Mouse (Mus musculus): ENCODE measurements around the gene Slit1.
A peak's percentile ranks its signal among the peaks of the same experiment; 100 is the strongest.

The Slit1 gene

GRCm38 (mm10) chr19:41743396-41743795 is at the start of gene Slit1:
Slit1 (minus strand) TSS chr19:41743665.
- DNase-seq (ENCODE audit: low read depth) = no peak

- DNase-seq (ENCODE audit: low read depth) = peak; percentile 45
Observed at GRCm38 (mm10) chr19:41792934-41793486, 49.5 kb upstream of the Slit1 start.

DNA sequence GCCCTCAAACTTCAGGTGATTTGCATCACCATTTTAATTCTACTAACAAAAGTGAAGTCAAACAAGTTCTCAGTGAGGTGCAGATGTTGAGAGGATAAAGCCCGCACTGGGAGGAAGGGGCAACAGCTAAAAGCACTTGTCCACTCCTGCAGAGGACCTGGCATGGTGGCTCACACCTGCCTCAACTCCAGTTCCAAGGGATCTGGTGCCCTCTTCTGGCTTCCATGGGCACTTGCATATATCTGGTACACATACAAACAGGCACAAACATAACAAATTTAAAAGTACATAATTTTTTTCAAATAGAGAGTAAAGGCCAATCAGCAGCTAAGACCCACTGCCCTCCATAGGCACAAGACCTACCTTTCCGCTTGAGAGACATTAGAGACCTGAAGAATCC is 47.9 kb upstream of the Slit1 start:
- DNase-seq (ENCODE audit: low read depth) = no peak

DNA sequence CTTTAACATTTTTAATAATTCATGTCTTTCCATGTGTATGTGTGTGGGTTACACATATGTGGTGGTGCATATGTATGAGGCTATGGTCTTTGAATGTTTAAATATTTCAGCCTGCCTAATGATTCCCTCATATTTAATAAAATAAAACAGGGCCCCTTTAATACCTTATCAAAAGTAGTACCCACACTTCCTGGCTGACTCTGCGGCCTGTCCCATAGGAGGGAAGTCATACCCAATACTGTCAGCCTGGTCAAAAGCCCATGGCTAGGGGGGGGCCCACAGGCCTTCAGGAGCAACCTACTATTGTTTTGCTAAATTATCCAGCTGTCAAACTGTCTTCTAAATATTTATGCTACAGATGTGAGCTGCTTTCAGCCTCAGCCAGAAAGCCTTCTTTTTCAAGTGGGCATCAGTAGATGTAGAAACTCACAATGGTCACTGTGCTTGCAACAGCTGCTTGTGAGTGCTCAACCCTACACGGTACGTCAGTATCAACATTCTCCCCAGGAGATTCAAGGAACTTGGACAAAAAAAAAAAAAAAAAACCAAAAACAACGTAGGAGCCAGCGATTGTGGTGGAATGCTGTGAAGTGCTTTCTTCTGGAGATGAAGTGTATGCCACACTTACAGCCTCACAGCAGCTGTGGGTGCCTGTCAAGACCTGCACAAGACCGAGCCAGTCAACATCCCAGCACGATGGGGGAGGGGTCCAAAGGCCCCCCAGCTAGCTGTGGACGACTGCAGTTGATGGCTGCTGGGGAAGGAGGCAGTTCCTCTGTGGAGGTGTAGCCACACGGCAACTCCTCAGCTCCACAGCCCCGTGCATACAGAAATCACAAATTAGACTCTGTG is 45.9 kb upstream of the Slit1 start:
- DNase-seq (ENCODE audit: low read depth) = no peak

DNA sequence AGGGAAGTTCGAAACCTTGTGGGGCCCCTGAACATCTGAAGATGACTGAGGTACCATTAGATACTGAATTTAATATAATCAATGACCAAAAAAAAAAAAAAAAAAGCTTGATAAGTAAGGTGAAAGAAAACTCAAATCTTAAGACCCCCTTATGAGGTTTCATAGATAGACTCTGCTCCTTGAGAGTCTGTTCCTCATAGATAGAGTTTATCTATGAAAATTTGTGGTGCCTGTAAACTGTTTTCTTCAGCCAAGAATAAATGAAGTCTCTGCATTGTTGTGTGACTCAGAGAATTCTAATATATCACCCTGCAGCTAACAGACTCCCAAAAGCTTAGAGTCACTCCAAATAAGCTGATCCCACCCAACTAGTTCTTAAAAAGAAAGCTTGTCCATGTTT is 43.4 kb upstream of the Slit1 start:
- no peak for DNase-seq (ENCODE audit: low read depth)

- DNase-seq (ENCODE audit: low read depth) = no peak
Observed at GRCm38 (mm10) chr19:41777514-41777913, 34.0 kb upstream of the Slit1 start.

- no peak for DNase-seq (ENCODE audit: low read depth)
Observed at GRCm38 (mm10) chr19:41768711-41769110, 25.2 kb upstream of the Slit1 start.

- no peak for DNase-seq (ENCODE audit: low read depth)
Observed at GRCm38 (mm10) chr19:41766628-41767027, 23.2 kb upstream of the Slit1 start.

GRCm38 (mm10) chr19:41763870-41764660 is 20.6 kb upstream of the Slit1 start:
- peak; percentile 80 for DNase-seq (ENCODE audit: low read depth)

DNA sequence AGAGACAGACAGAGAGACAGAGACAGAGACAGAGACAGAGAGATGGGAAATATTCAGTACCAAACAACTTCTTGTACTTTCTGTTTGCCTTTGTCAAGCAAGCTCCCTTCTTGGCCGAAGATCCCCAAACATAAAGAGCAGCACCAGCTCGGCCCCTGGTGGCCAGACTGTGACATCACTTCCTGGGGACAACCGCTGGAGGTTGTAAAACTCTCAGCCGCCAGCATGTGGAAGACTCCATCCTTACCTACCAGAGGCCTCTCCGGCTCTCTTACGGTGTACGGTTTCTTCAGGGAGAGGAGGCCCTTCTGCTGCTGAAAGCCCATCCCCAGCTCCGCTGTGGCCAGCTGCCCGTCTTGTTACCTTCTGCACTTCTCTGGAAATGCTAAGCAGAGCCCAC is 18.1 kb upstream of the Slit1 start:
- no peak for DNase-seq (ENCODE audit: low read depth)

DNA sequence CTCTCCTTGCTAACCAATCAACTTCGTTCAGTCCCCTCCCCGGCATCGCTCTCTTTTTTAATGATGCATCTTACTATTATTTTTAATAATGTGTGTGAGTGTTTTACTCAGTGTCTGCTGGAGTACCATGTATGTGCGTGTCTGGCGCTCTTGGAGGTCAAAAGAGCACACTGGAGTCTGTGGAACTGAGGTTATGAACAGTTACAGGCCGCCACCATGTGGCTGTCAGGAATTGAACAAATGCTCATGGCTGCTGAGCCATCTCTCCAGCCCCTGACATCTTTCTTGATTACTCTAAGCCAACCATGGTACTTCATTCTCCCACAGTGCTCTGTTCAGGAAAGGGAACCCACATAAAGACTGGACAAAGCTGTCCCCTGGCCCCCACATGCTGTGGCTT is 16.3 kb upstream of the Slit1 start:
- DNase-seq (ENCODE audit: low read depth) = no peak

- DNase-seq (ENCODE audit: low read depth) = no peak
Observed at GRCm38 (mm10) chr19:41759270-41759669, 15.8 kb upstream of the Slit1 start.

DNA sequence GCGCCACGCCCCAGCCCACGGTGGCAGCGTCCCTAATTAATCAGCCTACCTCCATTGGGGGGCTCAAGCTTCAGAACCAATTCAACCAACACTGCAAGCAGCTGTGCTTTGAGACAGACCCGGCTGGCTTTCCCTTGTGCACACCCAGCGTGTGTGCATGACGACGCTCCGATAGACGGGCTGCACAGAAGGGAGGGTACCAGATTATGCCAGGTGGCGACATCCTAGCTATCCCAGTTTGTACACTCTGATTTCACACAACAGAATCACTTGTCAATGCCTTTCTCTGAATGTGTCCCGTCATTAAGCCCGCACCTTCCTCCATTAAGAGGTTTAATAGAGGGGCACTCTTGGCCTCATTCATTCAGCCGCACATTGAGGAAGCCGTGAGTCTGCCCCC is 11.3 kb upstream of the Slit1 start:
- DNase-seq (ENCODE audit: low read depth) = no peak

DNA sequence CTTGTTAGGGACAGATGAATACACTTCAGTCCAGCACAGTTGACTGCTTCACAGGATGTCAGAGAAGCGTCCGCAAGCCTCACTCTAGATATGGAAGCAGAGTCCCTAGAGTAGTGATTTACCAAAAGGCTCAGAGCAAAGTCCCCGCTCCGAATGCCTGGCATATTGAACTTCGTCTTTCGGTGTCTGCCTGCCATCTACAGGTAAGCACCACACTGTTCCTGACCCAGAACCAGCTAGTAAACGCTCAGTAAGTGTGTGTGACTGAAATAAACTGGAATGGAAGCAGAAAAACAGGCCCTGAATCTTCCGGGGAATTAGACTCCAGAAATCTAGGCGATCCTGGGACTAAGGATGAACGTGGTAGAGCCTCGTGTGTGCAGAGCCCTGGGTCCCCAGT is 8.4 kb upstream of the Slit1 start:
- no peak for DNase-seq (ENCODE audit: low read depth)

DNA sequence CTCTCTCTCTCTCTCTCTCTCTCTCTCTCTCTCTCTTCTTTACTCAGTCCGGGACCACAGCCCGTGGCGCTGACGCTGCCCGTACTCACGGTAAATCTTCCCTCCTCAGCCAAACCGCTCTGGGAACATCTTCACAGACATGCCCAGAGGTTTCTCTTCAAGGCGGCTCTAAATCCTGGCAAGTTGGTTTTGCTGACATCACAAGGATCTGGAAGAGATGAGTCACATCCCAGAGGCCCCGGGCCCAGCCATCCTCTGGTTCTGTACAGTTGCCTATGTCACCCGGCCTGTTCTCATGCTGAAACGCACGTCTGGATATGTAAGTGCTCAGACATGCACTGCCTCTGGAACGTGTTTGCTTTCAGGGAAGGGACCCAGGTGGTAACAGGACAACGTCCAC is 4.0 kb upstream of the Slit1 start:
- no peak for DNase-seq (ENCODE audit: low read depth)

GRCm38 (mm10) chr19:41745941-41746557 is 2.6 kb upstream of the Slit1 start:
- DNase-seq (ENCODE audit: low read depth) = no peak

- no peak for DNase-seq (ENCODE audit: low read depth)
Observed at GRCm38 (mm10) chr19:41738896-41739295, 4.6 kb downstream of the Slit1 start.

DNA sequence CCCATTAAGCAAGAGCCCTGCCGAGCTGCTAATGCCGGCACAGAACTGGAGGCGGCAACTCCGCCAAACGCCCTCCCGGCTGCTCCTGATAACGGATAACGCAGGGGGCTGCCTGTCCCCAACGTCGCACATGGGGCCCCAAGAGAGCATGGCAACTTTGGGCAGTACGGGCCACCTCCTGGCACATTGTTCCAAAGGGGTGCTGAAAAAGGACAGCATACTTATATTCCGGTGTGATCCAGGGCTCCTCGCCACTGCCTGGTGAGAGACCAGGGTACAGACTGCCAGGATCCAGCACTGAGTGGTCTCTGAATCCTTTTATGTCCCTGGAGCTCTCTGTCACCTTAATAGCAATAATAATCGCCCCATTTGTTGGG is 5.0 kb downstream of the Slit1 start:
- peak; percentile 32 for DNase-seq (ENCODE audit: low read depth)

GRCm38 (mm10) chr19:41737657-41738428 is 5.6 kb downstream of the Slit1 start:
- peak; percentile 19 for DNase-seq (ENCODE audit: low read depth)

DNA sequence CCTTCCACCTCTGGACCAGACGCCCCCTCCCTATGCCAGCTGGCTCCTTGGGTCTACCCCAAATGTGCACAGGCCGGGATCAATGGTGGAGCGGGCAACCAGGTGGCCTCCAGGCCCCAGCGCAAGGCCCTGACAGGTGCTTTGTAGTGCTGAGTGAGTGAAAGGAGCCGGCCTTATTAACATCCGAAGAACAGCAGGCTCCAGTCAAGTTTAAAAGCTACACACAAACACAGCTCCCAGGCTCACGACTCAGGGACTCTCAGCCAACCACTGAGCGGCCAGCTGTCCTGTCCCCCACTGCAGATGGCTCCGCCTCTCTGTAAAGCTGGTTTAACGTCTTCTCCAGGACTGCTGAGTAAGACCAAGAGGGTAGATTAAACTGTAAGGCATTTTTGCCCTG is 8.8 kb downstream of the Slit1 start:
- DNase-seq (ENCODE audit: low read depth) = peak; percentile 13

- DNase-seq (ENCODE audit: low read depth) = no peak
Observed at GRCm38 (mm10) chr19:41725491-41725890, 18.0 kb downstream of the Slit1 start.

All from c-Kit-positive CD71-positive TER-119-negative erythroid progenitor cells, embryonic 14.5 days (primary cell).